Comparison of ENCODE assay signal across 12 mouse cellular contexts in the genomic region with DNA sequence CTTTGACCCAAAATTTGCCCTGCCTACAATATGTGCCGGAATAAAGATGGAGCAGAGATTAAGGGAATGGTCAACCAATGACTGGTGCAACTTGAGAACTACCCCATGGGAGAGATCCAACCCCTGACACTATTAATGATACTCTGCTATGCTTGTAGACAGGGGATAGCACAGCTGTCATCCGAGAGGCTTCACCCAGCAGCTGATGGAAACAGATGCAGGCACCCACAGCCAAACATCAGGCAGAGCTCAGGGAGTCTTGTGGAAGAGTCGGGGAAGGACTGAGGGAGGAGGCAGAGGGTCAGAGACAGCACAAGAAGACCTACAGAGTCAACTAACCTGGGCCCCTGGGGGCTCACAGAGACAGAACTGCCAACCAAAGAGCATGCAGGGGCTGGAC.
"Had no signal": no experiment of that assay in that cellular context is flagged by ENCODE, and none has a peak within 500 bp of the region (broad histone marks: within the 10 kb centered on the region; RNA-seq: fewer than 3 reads in every experiment).

No protein-coding gene starts in this region.

- DNase-seq: kidney, adult 8-10 months; kidney, postnatal 25 days; layer of hippocampus, adult 9-11 months; lung, adult 2 months; lung, postnatal 4 days; retina, postnatal 1 day; thymus, postnatal 36 days had no signal

- H3K27me3 ChIP-seq: limb, embryonic 13.5 days; liver, embryonic 15.5 days; midbrain, embryonic 15.5 days; neural tube, embryonic 13.5 days had no signal

- H3K4me3 ChIP-seq: limb, embryonic 13.5 days; liver, embryonic 15.5 days; midbrain, embryonic 10.5 days; midbrain, embryonic 15.5 days; neural tube, embryonic 13.5 days had no signal

- H3K36me3 ChIP-seq: limb, embryonic 13.5 days; liver, embryonic 15.5 days; midbrain, embryonic 10.5 days; midbrain, embryonic 15.5 days; neural tube, embryonic 13.5 days had no signal
